Mouse (Mus musculus) spleen, adult 18-20 months (tissue): ENCODE measurements around the gene Itprid2.

Experiments
- DNase-seq, 2 experiments: peaks; one replicate each; pipeline ENCODE4 v3.0.0; 2022; ENCODE audit warnings: mixed read lengths in 2 of 2

Gene Itprid2

GRCm38 (mm10) chr2:79715925-79716324, 80.8 kb downstream of the Itprid2 start:
- no peak for DNase-seq

- no peak for DNase-seq
Observed at GRCm38 (mm10) chr2:79717846-79718245, 82.7 kb downstream of the Itprid2 start.

GRCm38 (mm10) chr2:79722415-79722814, 87.3 kb downstream of the Itprid2 start:
- no peak for DNase-seq
